13 mouse cellular contexts compared by ENCODE assay signal in genomic region chr7:54845875-54846691, GRCm38 (mm10). TPM values are rescaled to one million over a fixed set of nuclear protein-coding genes. Genes with fewer than 3 reads are reported as not detected.
A peak's percentile ranks its signal among the peaks of the same experiment; 100 is the strongest.
DNase-seq lines count a peak whose midpoint lies in the region; ATAC-seq lines count a peak whose summit lies in the region.
"Had no signal": no experiment of that assay in that cellular context is flagged by ENCODE, and none has a peak within 500 bp of the region (broad histone marks: within the 10 kb centered on the region; RNA-seq: fewer than 3 reads in every experiment).

No protein-coding gene starts in this region.

- no peak overlapping the region for H3K4me2 ChIP-seq in forebrain, embryonic 13.5 days
- no peak overlapping the region for H3K4me2 ChIP-seq in midbrain, embryonic 16.5 days (ENCODE audit: low read length)
- H3K4me2 ChIP-seq: embryonic facial prominence, embryonic 13.5 days; heart, embryonic 15.5 days; limb, embryonic 15.5 days; stomach, embryonic 15.5 days had no signal

- ATAC-seq in forebrain, embryonic 13.5 days: peak; percentile 73
- ATAC-seq in midbrain, embryonic 16.5 days: peak; percentile 28; the same call in 1 of the 2 replicates

- DNase-seq in layer of hippocampus, adult 11-12 months (ENCODE audit: low spot score): peak; percentile 27
- no peak for DNase-seq in layer of hippocampus, postnatal 36 days
- DNase-seq in Muller cell, postnatal 12 days (ENCODE audit: inconsistent ontology term): peak; percentile 43
- no peak for DNase-seq in left cerebral cortex, postnatal 10 days (ENCODE audit: extremely low spot score in 1 of 2, low spot score in 2 of 2)
- no peak for DNase-seq in cerebellum, adult 8-10 months
- DNase-seq in thymus, postnatal 36 days: no peak

- H3K27ac ChIP-seq in forebrain, embryonic 13.5 days: no peak overlapping the region
- no peak overlapping the region for H3K27ac ChIP-seq in midbrain, embryonic 16.5 days (ENCODE audit: low read length)
- H3K27ac ChIP-seq: embryonic facial prominence, embryonic 13.5 days; heart, embryonic 15.5 days; limb, embryonic 15.5 days; stomach, embryonic 15.5 days had no signal

- H3K36me3 ChIP-seq in forebrain, embryonic 13.5 days (ENCODE audit: poor library complexity, severe bottlenecking): no peaks in the 10 kb centered on the region
- H3K36me3 ChIP-seq in midbrain, embryonic 16.5 days (ENCODE audit: control insufficient read depth, insufficient read depth, low read length): no peaks in the 10 kb centered on the region
- H3K36me3 ChIP-seq: embryonic facial prominence, embryonic 13.5 days; heart, embryonic 15.5 days; limb, embryonic 15.5 days; stomach, embryonic 15.5 days had no signal

- H3K4me3 ChIP-seq in forebrain, embryonic 13.5 days: no peak overlapping the region
- H3K4me3 ChIP-seq in midbrain, embryonic 16.5 days (ENCODE audit: low read depth, low read length): no peak overlapping the region
- H3K4me3 ChIP-seq: embryonic facial prominence, embryonic 13.5 days; heart, embryonic 15.5 days; limb, embryonic 15.5 days; myocyte; stomach, embryonic 15.5 days had no signal

- H3K9me3 ChIP-seq in forebrain, embryonic 13.5 days (replicated peaks): no peaks in the 10 kb centered on the region
- no peaks in the 10 kb centered on the region for H3K9me3 ChIP-seq in midbrain, embryonic 16.5 days (replicated peaks; ENCODE audit: control insufficient read depth, low read length, poor library complexity, severe bottlenecking)
- H3K9me3 ChIP-seq: embryonic facial prominence, embryonic 13.5 days; heart, embryonic 15.5 days; limb, embryonic 15.5 days; stomach, embryonic 15.5 days had no signal

- 74% methylated on average over 8 of the region's 8 CpGs for WGBS in forebrain, embryonic 13.5 days
- WGBS in midbrain, embryonic 16.5 days: 76% methylated on average over 8 of the region's 8 CpGs

- intact Hi-C loops in left cerebral cortex, postnatal 10 days (cut with DNase I): loop anchor here (10.0 kb wide), 2 partner anchors 859 to 889 kb away; no protein-coding TSS in a partner anchor

- H3K4me1 ChIP-seq in forebrain, embryonic 13.5 days: no peaks in the 10 kb centered on the region
- H3K4me1 ChIP-seq in midbrain, embryonic 16.5 days (ENCODE audit: control insufficient read depth, insufficient read depth, low read length): no peaks in the 10 kb centered on the region
- H3K4me1 ChIP-seq: embryonic facial prominence, embryonic 13.5 days; heart, embryonic 15.5 days; limb, embryonic 15.5 days; stomach, embryonic 15.5 days had no signal

- H3K27me3 ChIP-seq in forebrain, embryonic 13.5 days: no peaks in the 10 kb centered on the region
- H3K27me3 ChIP-seq in midbrain, embryonic 16.5 days (ENCODE audit: control insufficient read depth, insufficient read depth, low read depth, low read length): no peaks in the 10 kb centered on the region
- H3K27me3 ChIP-seq: embryonic facial prominence, embryonic 13.5 days; heart, embryonic 15.5 days; limb, embryonic 15.5 days; stomach, embryonic 15.5 days had no signal

- H3K9ac ChIP-seq in forebrain, embryonic 13.5 days: no peak overlapping the region
- H3K9ac ChIP-seq in midbrain, embryonic 16.5 days (ENCODE audit: low read depth, low read length): no peak overlapping the region
- H3K9ac ChIP-seq: embryonic facial prominence, embryonic 13.5 days; heart, embryonic 15.5 days; limb, embryonic 15.5 days; stomach, embryonic 15.5 days had no signal

RNA-seq across cellular contexts. Expression of gene Luzp2, which starts 10.8 kb away (rescaled TPM):
- total RNA-seq in layer of hippocampus, postnatal 36 days (2021): 10 to 100 TPM; 61.9 to 63.8 TPM
- polyA plus RNA-seq in forebrain, embryonic 13.5 days (2015; fragmentation: Nextera tagmentation; extraction: Ambion mirVana): 7.6 and 9.9 TPM in 2 replicates
- 52.2 and 83.3 TPM in 2 replicates for polyA plus RNA-seq in midbrain, embryonic 16.5 days (2015; fragmentation: Nextera tagmentation; extraction: Ambion mirVana)
- 10 to 100 TPM; 84.8 TPM for total RNA-seq in left cerebral cortex, postnatal 10 days (2021)
- polyA plus RNA-seq: myocyte had no signal

Comparison
In these comparisons a context has a peak if more than half of its experiments do, and no peak if none do; other contexts are left out.
1. DNase-seq: peak in layer of hippocampus, adult 11-12 months (single experiment) and Muller cell, postnatal 12 days (single experiment); none in layer of hippocampus, postnatal 36 days (0 of 2), left cerebral cortex, postnatal 10 days (0 of 2), cerebellum, adult 8-10 months (single experiment) and thymus, postnatal 36 days (0 of 2).